Mouse (Mus musculus) c-Kit-positive CD71-positive TER-119-positive erythroid progenitor cells, embryonic 14.5 days (primary cell): ENCODE data around the gene Rnaseh2c.

Experiments used
- DNase-seq: peaks from one replicate; pipeline ENCODE4 v3.0.0-alpha.2; 2013; ENCODE audit warnings: low spot score

Gene Rnaseh2c

DNA sequence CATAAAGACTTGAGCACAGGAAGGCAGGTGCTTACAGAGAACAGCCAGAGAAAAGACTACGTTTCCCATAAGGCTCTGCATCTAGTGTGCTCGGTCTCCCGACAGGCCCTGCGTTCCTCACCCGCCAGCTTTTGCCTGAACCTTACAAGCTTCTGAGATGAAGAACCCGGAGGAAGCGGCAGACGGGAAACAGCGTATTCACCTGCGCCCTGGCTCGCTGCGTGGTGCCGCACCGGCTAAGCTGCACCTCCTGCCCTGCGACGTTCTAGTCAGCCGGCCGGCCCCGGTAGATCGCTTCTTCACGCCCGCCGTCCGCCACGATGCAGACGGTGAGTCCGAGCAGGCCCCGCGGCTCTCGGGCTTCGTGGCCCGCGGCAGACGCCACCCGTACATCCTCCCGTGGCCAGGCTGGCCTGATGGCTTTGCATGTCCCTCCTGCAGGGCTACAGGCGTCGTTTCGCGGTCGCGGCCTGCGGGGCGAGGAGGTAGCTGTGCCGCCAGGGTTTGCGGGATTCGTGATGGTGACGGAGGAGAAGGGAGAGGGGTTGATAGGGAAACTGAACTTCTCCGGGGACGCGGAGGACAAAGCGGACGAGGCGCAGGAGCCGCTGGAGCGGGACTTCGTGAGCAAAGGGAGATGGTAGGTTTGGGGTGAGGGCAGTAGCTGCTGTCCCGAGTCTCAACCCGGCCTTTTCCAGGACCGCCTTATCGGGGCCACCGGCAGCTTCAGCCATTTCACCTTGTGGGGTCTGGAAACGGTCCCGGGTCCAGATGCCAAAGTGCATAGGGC lies at the start of gene Rnaseh2c:
Rnaseh2c (plus strand) TSS at position 122 of the 790 bp plus-strand sequence.
- peak; percentile 77 for DNase-seq

DNA sequence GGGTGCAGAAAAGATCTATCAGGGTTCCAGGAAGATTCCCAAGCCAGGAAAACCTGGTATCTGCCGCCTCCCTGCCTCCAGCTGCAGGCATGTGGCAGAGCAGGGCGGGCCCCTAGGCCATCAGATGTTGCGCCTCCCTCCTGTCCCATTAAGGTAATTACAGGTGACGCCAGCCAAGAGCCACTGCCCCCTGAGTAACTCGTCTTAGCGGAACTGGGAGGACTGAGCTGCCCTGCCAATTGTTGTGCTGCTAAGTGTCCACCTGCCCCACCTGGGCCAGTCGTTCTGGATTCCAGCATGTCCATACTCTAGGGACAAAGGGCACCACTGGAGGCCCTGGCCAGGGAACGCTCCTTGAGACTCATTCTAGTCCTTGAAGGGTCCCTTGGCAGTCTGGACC lies 47.9 kb upstream of the Rnaseh2c start:
- no peak for DNase-seq

DNA sequence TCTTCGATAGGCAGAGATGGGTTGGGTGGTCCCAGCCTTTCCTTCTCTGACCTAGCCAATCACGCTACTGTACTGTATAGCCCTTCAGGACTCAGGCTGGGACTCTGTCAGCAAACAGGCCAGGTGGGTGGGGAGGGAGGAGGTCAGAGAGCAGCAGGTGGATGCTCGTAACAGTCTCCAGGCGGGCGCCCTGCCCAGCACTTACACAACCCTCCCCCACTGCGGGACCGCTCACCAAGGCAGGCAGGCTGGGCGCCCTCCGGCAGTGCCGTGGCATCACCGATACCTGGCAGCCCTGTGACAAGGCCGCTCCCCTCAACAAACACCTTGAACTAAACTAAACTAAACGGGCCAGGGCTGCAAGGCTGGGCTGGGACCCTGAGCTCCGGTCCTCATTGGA lies 47.5 kb upstream of the Rnaseh2c start:
- no peak for DNase-seq

DNA sequence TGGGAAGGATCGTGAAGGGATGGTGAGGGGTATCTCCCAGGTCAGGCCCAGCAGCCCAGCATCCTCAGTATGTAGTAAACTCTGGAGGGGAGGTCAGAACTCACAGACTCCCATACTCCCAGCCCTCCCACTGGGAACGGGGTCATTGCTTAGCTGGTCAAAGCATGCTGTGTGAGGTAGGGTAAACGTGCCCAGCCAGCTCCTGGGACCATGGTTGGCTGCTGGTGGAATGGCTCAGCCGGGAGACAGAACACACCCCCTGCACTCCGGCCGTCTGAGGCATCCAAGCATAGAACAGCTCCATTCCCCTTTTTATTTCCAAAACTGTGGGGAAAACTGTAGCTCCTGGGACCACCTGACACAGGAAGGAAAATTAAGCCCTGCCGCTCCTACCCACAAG lies 43.5 kb upstream of the Rnaseh2c start:
- no peak for DNase-seq

DNA sequence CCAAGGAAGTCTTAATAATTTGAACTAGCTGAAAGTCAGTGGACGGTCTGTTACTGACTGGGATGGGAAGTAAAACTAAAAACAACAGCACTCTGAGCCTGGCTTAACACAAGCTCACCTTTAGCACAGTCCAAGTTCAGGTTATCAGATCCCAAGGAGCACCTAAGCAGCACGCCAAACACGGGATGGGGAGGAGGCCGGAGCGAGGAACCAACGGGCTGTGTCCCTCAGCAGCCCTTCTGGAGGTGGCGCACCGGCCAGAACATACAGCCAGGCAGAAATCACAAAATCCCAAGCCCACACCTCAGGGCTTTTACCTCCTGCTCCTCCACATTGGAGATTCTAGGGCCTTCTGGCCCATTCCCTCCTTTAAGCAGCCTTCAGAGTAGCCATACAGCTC lies 42.9 kb upstream of the Rnaseh2c start:
- no peak for DNase-seq

DNA sequence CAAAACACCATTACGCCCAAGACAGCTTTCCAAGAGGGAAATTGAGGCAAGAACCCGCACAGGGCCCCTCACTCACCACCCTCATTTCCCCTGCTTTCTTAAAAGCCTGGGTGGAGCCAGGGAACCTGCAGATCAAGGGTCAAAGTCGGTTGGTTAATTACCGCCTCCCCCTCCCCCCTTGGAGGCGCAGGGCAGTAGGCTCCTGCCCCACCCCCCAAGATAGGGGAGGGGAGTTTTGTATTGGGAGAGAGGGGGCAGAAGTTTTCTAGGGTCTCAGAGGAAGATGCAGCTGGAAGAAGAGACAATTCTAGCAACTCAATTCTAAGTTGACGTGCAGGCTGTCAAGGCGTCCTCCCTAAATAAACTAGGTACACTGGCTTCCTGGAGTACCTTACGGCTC lies 42.4 kb upstream of the Rnaseh2c start:
- no peak for DNase-seq

DNA sequence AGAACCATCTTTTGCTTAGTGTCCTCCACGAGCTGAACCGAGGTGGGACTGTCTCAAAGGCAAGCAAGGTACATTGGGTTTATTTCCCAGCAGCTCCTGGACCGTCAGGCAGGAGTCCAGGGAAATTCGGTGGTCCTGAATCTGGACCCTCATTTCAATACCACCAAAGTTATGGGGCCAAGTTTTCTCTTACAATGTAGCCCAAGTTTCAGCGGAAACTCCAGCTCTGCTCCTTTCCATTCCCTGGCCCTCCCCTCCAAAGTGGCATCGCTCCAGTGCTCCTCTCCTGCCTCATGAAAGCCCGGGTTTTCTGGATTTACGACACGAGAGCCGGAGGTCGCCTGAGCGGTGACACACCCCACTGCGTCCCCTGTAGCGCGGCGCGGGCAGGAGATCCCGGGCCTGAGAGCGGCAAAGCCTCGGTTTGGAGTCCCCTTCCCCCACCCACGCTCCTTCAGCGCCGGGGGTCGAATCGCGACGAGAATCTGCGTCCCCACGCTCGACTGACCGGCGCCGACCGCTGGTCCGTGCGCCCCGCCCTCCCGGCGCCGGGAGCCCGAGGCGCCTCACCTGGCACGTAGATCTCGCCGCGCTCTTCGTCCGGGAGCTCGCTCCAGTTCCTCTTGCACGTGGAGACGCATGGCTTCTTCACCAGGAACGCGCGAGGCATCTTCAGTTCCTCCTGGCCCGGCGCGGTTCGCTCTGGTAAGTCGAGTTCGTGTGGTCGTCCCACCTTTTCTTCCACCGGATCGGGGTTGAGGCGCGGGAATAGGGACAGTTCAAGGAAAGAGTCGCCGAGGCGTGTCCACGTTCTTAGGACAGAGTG lies 41.8 kb upstream of the Rnaseh2c start:
- no peak for DNase-seq

DNA sequence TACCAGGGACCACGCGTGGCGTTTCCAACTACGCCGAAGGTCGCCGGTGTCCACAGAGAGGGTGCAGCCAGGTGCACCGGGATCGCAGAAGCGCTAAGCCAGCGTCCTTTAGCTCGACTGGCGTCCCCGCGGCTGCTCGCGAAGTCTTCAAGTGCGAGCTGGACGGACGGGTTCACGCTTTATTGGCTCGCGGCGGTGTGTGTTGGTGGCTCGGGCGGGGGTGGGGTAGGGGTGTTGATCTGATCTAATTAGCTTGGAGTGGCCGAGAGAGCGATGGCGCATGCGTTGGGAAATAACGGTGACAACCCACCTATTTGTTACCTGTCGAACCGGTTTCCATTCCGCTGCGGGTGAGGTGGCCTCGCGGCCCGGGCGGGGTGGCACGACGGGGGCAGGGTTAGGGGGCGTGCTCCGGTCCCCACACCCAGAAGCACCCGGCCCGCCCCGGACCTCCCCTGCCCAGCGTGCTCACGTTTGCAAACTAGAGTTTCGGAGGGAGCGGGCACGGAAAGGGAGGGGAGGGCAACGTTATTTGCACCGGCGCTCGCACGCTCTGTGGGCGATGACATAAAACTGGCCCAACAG lies 41.1 kb upstream of the Rnaseh2c start, which contains the start of gene Ovol1:
Ovol1 (minus strand) TSS at position 190 of the 585 bp plus-strand sequence.
- DNase-seq: no peak

DNA sequence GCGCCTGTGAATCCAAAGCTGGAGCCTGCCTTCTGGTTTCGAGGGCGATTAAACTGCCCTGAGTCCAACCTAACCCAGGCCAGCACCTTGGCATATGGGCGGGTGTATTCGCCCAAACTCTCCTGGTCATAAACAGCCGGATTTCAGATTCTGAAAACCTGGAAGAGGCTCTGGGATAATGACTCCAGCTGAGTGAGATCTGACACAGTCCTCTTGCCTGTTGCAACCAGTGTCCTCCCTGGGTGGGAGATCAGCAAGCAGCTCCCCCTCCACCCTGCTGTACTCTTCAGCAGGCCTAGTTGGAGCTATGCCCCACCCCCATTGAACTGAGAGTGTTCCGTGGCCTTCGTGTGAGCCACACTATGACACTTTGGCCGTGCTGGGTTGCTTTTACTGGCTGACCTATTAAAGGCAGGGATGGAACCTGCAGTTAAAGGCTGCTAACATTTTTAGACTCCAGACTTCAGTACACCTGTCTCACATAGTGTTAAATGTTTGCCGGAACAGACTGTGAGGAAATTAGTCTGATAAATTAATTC lies 40.4 kb upstream of the Rnaseh2c start:
- no peak for DNase-seq

DNA sequence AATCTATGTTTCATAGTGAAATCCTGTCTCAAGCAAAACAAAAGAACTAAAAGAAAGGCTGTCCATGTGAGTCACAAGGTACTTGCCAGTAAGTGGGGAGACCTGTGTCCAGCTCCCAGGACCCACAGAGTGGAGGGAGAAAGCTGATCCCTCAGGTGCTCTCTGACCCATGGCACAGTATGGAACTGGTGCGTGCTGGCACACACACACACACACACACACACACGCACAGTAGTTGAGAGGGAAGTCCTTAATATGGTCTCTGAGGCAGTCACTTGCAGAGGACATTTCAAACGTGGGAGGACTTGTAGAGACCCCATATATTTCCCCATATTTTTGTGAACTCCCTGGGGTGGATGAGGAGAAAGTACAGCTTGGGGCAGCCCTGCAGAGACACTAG lies 39.8 kb upstream of the Rnaseh2c start:
- DNase-seq: no peak

DNA sequence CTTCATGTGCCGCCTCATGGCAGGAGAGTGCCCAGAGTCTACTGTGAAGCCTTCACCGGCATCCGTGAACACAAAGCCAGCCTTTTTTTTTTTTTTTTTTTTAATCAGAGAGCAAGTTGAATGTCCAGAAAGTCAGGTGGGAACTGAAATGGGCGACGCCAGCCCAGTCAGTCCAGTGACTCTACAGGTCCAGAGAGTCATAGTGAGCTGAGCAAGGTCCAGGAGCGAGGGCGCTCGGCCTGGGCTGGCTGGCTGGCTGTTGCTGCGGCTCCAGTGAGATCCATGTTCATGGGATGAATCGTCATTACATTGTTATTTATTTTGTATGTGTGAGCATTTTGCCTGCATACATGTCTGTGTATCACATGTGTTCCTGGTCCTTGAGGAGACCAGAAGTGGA lies 38.9 kb upstream of the Rnaseh2c start:
- no peak for DNase-seq

DNA sequence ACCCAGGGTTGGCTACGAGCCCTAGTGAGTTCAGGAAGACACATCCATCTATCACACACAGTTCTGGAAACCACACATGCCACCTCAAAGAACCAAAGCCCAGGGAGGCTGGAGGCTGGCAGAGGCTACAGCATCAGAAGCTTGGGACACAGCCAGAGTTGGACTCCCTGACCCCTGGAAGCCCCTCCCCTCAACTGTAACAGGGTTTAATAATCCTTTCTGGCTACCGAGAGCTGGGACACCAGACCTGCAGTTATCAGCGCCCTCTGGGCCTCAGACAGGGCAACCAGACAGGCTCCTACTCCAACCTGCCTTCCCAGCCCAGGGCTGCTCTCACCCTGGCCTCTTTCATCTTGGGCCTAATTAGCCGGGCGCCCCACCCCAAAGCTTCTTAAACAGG lies 35.4 kb upstream of the Rnaseh2c start:
- DNase-seq: no peak

DNA sequence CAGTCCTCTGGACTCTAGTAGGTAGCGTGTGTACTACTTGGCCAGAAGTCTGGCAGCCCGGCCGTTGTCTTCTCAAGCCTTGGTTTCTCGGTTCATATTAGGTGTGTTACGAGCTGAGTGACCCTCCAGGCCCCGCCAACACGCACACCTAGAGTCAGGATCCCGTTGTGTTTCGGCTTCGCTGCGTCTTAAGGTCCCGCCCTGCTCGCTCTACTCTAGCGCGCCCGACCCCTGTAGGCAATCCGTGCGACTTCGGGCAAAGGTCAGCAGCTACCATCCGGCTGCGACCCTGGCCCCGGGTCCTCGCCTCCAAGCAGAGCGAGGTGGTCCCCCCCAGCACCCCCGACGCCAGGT lies 34.5 kb upstream of the Rnaseh2c start:
- peak; percentile 48 for DNase-seq

DNA sequence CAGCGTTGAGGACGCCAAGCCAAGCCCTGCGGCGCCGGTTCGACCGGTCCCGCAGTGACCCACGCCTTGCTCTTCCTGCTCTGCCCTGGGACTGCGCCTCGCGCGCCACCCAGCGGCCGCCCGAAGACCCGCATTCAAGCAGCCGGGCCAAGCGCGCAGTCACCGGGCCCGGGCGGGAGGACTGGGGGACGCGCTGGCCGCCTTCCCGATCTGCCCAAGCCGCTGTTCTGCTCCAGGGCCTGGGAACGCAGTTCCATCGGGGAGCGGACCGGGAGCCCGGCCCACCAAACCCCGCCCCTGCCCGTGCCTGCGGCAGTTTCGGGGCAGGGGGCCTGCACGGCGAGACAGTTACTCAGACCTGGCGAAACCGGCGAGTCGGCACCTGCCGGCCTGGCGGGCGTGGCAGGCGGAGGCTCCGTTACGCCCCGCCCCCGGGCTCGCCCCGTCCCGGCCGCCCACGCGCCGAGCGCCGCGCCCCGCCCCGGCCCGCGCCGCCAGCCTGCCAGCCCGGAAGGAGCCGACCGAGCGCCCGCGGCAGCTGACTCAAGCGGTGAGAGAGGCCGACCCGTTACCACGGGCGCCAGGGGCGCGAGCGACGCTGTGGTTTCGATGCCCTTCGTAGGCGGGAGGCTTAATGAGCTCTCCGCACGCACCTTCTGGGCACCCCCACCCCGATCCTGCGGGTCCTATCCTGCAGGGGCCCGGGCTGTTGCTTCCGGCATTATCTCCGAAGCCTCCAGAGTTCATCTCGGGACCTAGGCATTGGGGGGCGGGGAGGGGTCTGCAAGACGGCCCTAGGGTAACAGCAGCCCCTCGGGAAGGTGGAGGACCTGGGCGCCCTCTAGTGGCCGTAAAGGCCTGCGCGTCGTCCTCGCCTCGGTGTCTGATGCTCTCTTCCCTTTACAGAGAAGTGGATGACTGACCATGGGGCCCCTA lies 33.9 kb upstream of the Rnaseh2c start, which contains the start of gene Ap5b1:
Ap5b1 (plus strand) TSS at position 492 of the 936 bp plus-strand sequence.
- DNase-seq: peak; percentile 81

DNA sequence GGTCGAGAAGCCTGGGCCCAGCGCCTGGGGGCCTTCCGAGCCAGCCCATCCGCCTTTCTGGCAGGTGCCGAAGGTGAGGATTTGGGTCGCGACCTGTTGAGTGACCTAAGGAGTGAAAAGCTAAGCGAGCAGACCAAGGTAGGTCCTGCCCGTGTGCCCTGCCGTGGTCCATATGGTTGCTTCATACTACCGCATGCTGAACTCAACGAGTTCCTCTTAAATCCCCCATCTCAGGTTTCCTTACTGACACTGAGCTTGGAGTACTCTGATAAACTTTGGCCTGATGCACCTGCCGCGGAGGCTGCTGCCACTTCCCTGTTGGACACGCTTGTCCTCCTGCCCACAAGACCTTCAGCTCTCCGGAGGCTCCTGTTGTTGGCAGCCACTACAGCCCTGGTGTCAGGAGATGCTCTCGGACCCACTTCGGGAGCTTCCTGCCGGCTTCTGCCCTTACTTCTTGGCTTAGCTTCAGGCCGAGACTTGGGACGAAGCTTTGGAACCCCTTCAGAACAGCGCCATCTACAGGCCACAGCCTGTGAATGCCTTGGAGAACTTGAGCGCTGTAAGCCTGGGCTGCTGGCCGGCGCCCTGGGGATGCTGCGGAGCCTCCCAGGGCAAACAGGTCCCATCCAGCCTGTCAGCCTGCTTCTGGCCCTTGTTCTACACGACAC lies 33.1 kb upstream of the Rnaseh2c start:
- peak; percentile 92 for DNase-seq

DNA sequence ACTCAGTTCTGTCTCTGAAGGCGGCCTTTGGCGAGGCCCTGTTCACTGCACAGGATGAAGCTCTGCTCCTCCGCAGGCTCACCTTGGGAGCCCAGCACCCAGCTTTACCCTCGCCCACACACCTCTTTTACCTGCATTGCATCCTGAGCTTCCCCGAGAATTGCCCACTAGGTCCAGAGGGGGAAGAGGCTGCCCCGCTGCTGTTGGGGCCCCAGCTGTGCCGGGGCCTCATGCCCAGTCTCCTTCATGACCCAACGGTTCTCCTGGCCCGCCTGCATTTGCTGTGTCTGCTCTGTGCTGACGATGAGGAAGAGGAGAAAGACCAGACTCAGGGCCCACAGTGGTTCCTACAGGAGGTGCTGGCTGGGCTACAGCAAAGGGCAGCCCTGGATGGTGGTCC lies 32.2 kb upstream of the Rnaseh2c start:
- DNase-seq: no peak

DNA sequence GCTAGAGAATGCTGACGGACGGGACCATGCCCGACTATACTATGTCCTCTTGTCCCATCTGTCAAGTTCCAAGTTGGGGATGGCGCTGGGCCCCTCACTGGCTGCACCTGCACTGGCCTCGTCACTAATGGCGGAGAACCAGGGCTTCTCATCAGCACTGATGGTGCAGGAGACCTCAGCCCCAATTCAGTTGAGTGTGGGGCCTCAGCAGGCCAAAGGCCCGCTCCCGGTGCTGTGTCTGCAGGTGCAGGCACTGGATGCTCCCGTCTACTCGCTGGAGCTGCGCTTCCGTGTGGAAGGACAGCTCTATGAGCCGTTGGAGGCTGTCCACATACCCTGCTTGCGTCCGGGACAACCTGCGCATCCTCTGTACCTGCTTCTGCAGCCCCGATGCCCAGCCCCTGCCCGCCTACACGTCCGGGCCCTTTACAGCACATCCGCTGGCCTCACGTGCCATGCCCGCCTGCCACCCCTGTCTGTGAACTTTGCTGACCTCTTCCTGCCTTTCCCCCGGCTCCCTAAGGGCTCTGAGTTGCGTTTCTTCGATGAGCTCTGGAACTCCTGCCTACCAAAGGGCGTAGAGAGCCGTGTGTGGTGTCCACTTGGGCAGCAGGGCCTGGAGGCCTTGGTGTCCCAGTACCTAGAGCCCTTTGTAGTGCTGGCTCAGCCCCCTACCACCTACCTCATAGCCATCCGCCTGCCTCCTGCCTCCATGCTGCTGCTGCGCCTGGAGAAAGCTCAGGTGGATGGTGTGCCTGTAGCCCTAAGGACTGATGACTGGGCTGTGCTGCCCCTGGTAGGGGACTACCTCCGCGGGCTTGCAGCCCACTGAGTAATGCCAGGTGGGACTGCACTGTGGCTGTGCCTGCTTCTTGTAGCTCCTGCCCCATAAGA lies 31.1 kb upstream of the Rnaseh2c start:
- no peak for DNase-seq

DNA sequence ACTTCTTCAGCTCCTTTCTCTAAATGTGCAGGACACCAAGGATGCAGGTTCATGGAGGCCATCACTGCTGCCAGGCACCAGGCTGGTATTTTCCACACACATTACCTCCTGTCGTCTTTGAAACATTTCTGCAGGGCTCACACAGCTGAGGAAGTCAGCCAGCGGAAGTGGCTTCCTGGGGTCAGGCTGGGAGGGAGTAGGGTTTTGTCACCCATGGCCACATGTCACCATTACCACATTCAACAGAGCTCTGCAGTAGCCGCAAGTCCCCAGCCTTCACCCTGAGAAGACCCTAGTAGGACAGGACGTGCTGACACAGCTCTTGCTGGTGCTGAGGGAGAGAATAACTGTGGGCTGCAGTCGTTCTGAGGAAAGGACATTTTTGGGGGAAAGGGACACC lies 29.8 kb upstream of the Rnaseh2c start:
- DNase-seq: no peak

DNA sequence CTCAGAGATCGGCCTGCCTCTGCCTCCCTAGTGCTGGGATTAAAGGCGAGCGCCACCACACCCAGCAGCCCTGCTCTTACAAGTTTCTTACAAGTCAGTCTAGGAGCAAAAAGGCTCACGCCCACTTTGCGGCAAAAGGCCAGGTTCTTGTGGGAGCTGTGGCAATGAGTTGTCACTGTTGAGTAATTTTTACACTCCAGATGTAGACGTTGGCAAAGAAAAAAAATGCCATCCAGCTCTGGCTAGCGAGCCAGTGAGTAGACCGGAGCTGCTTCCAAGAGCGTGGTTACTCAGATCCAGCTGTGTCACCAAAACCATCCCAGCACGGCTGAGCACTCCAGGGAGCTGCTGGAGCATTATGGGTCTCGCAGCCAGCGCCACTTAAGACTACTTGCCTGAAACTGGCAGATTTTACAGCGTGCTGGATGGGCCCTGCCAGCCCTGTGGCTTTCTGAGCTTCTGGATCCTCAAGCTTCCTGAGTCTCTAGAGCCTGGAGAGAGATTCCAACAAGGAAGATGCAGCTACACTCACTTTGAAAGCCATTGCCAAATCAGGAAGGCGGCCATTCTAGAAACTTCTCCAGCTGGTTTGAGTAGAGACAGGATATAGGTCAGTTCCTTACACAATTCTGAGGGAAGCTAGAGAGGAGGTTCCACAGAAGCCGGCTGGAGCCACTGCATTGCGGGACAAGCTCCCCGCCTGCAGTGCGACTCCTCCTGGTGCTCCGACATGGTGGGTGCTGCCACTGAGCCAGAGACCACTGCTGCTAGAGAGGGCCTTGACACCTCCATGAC lies 29.1 kb upstream of the Rnaseh2c start:
- no peak for DNase-seq
